Mouse (Mus musculus) midbrain, embryonic 16.5 days (tissue): ENCODE data around the gene Asic5. TPM values are rescaled to one million over a fixed set of nuclear protein-coding genes. Genes with fewer than 3 reads are reported as not detected.

ENCODE experiments used
- ATAC-seq: fragments of 200-750 bp; cut with Nextera tagmentation; 2 replicates; pipeline ENCODE4 v1.8.0; 2017; ENCODE audit warnings: moderate TSS enrichment
- H3K27ac ChIP-seq: fragments of 300-500 bp; sonication (generic); 2 replicates; pipeline ENCODE4 v1.5.1; 2014; ENCODE audit warnings: mild to moderate bottlenecking, low read length, mixed read lengths
- H3K27me3 ChIP-seq: fragments of 300-500 bp; sonication (generic); 2 replicates; pipeline ENCODE4 v1.6.1; 2014; ENCODE audit warnings: low read depth, low read length, mixed read lengths; ENCODE audit not compliant: control insufficient read depth, insufficient read depth
- H3K36me3 ChIP-seq: fragments of 300-500 bp; sonication (generic); 2 replicates; pipeline ENCODE4 v1.6.1; 2014; ENCODE audit warnings: mild to moderate bottlenecking, low read length, moderate library complexity, mixed read lengths; ENCODE audit not compliant: control insufficient read depth, insufficient read depth
- H3K4me1 ChIP-seq: fragments of 300-500 bp; sonication (generic); 2 replicates; pipeline ENCODE4 v1.6.1; 2014; ENCODE audit warnings: mild to moderate bottlenecking, low read length, mixed read lengths; ENCODE audit not compliant: control insufficient read depth, insufficient read depth
- H3K4me2 ChIP-seq: fragments of 300-500 bp; sonication (generic); 2 replicates; pipeline ENCODE4 v1.6.1; 2014; ENCODE audit warnings: mild to moderate bottlenecking, low read length, mixed read lengths
- H3K4me3 ChIP-seq: fragments of 300-500 bp; sonication (generic); 2 replicates; pipeline ENCODE4 v1.5.1; 2014; ENCODE audit warnings: low read depth, mild to moderate bottlenecking, low read length, moderate library complexity, mixed read lengths
- H3K9ac ChIP-seq: fragments of 300-500 bp; sonication (generic); 2 replicates; pipeline ENCODE4 v1.6.1; 2014; ENCODE audit warnings: low read depth, low read length, mixed read lengths
- H3K9me3 ChIP-seq: fragments of 300-500 bp; sonication (generic); replicated peaks from 2 replicates; pipeline ENCODE4 v1.6.1; 2014; ENCODE audit warnings: mild to moderate bottlenecking, low read length, mixed read lengths; ENCODE audit not compliant: control insufficient read depth, poor library complexity, severe bottlenecking
- WGBS: fragments of 180-500 bp; shearing (Covaris S2); extraction: QIAGEN DNeasy Blood & Tissue Kit; methylation state at CpG from one replicate; pipeline ENCODE4 v1.1.7; 2014; 5-methylcytosine and 5-hydroxymethylcytosine counted together
- polyA plus RNA-seq: library from polyadenylated mRNA; unstranded; fragments of >200 nt; fragmentation: Nextera tagmentation; extraction: Ambion mirVana; gene quantifications from 2 replicates; pipeline ENCODE4 v1.2.1, GENCODE M21; 2015

Gene Asic5
- polyA plus RNA-seq, 1 experiment from 2014 or later, result not detected

GRCm38 (mm10) chr3:81961336-81961735 is 20.8 kb upstream of the Asic5 start:
- Histone ChIP-seq H3K9me3 (no peaks in the 10 kb centered on the region), H3K27ac (no peak overlapping the region), H3K27me3 (no peaks in the 10 kb centered on the region), H3K9ac (no peak overlapping the region), H3K4me2 (no peak overlapping the region), H3K4me1 (no peaks in the 10 kb centered on the region), H3K4me3 (no peak overlapping the region), H3K36me3 (no peaks in the 10 kb centered on the region)
- ATAC-seq, result no peak
- 89% methylated on average over 5 of the region's 5 CpGs for WGBS

- no peaks in the 10 kb centered on the region for H3K27me3 ChIP-seq
- 78% methylated on average over 5 of the region's 5 CpGs for WGBS
- ATAC-seq, result no peak
- H3K4me3 ChIP-seq, result no peak overlapping the region
- no peak overlapping the region for H3K4me2 ChIP-seq
- no peaks in the 10 kb centered on the region for H3K36me3 ChIP-seq
- H3K4me1 ChIP-seq, result no peaks in the 10 kb centered on the region
- H3K27ac ChIP-seq, result no peak overlapping the region
- H3K9me3 ChIP-seq, result no peaks in the 10 kb centered on the region
- no peak overlapping the region for H3K9ac ChIP-seq
These were observed 18.3 kb upstream of the Asic5 start for GRCm38 (mm10) chr3:81963768-81964167.

GRCm38 (mm10) chr3:81964596-81964995 is 17.5 kb upstream of the Asic5 start:
- no peak overlapping the region for H3K27ac ChIP-seq
- no peaks in the 10 kb centered on the region for H3K9me3 ChIP-seq
- no peaks in the 10 kb centered on the region for H3K4me1 ChIP-seq
- H3K27me3 ChIP-seq, result no peaks in the 10 kb centered on the region
- H3K4me3 ChIP-seq, result no peak overlapping the region
- H3K4me2 ChIP-seq, result no peak overlapping the region
- 71% methylated on average over 3 of the region's 3 CpGs for WGBS
- no peaks in the 10 kb centered on the region for H3K36me3 ChIP-seq
- no peak overlapping the region for H3K9ac ChIP-seq
- ATAC-seq, result no peak

- H3K4me1 ChIP-seq, result no peaks in the 10 kb centered on the region
- no peak overlapping the region for H3K4me3 ChIP-seq
- 73% methylated on average over 4 of the region's 4 CpGs for WGBS
- H3K9ac ChIP-seq, result no peak overlapping the region
- no peak overlapping the region for H3K4me2 ChIP-seq
- no peak overlapping the region for H3K27ac ChIP-seq
- no peak for ATAC-seq
- no peaks in the 10 kb centered on the region for H3K36me3 ChIP-seq
- no peaks in the 10 kb centered on the region for H3K27me3 ChIP-seq
- no peaks in the 10 kb centered on the region for H3K9me3 ChIP-seq
These were observed 6.5 kb upstream of the Asic5 start for GRCm38 (mm10) chr3:81975607-81976006.

- Histone ChIP-seq H3K27me3 (no peaks in the 10 kb centered on the region), H3K36me3 (no peaks in the 10 kb centered on the region), H3K4me3 (no peak within 1 kb of the TSS), H3K4me1 (no peaks in the 10 kb centered on the region), H3K9me3 (no peaks in the 10 kb centered on the region), H3K4me2 (no peak within 1 kb of the TSS), H3K27ac (no peak within 1 kb of the TSS), H3K9ac (no peak within 1 kb of the TSS)
- ATAC-seq, result no peak
These were observed 6.0 kb upstream of the Asic5 start, which contains the start of gene Tdo2 for GRCm38 (mm10) chr3:81976102-81976501. TSS of gene Tdo2 (minus strand) at chr3:81976202.

GRCm38 (mm10) chr3:81981576-81981975 is 514 bp upstream of the Asic5 start:
- 93% methylated on average over 5 of the region's 5 CpGs for WGBS
- Histone ChIP-seq H3K9ac (no peak overlapping the region), H3K36me3 (no peaks in the 10 kb centered on the region), H3K9me3 (no peaks in the 10 kb centered on the region), H3K4me1 (no peaks in the 10 kb centered on the region), H3K27ac (no peak overlapping the region), H3K4me2 (no peak overlapping the region), H3K27me3 (no peaks in the 10 kb centered on the region), H3K4me3 (no peak overlapping the region)
- ATAC-seq, result no peak

GRCm38 (mm10) chr3:81983120-81983895 is 1.2 kb downstream of the Asic5 start:
- H3K9me3 ChIP-seq, result no peaks in the 10 kb centered on the region
- ATAC-seq, result no peak
- H3K27ac ChIP-seq, result no peak overlapping the region
- H3K36me3 ChIP-seq, result no peaks in the 10 kb centered on the region
- no peak overlapping the region for H3K9ac ChIP-seq
- no peaks in the 10 kb centered on the region for H3K27me3 ChIP-seq
- H3K4me3 ChIP-seq, result no peak overlapping the region
- H3K4me1 ChIP-seq, result no peaks in the 10 kb centered on the region
- WGBS, result 81% methylated on average over 8 of the region's 8 CpGs
- no peak overlapping the region for H3K4me2 ChIP-seq

- Histone ChIP-seq H3K4me2 (no peak overlapping the region), H3K36me3 (no peaks in the 10 kb centered on the region), H3K4me1 (no peaks in the 10 kb centered on the region), H3K27me3 (no peaks in the 10 kb centered on the region), H3K27ac (no peak overlapping the region), H3K4me3 (no peak overlapping the region), H3K9me3 (no peaks in the 10 kb centered on the region), H3K9ac (no peak overlapping the region)
- WGBS, result 72% methylated on average over 1 of the region's 1 CpGs
- no peak for ATAC-seq
These were observed 3.0 kb downstream of the Asic5 start for GRCm38 (mm10) chr3:81985100-81985499.

GRCm38 (mm10) chr3:81986103-81986502 is 4.0 kb downstream of the Asic5 start:
- no peak overlapping the region for H3K27ac ChIP-seq
- no peak overlapping the region for H3K4me2 ChIP-seq
- H3K4me3 ChIP-seq, result no peak overlapping the region
- no peaks in the 10 kb centered on the region for H3K27me3 ChIP-seq
- WGBS, result 99% methylated on average over 2 of the region's 2 CpGs
- ATAC-seq, result no peak
- no peaks in the 10 kb centered on the region for H3K9me3 ChIP-seq
- H3K36me3 ChIP-seq, result no peaks in the 10 kb centered on the region
- no peak overlapping the region for H3K9ac ChIP-seq
- no peaks in the 10 kb centered on the region for H3K4me1 ChIP-seq
